Mouse (Mus musculus) erythroblast, embryonic 14.5 days (primary cell): ENCODE results near the gene Nav2. TPM values are rescaled to one million over a fixed set of nuclear protein-coding genes. Genes with fewer than 3 reads are reported as not detected.

Source experiments
- H3K27me3 ChIP-seq: 2 replicates; pipeline ENCODE4 v1.6.1; 2012; ENCODE audit warnings: inconsistent platforms; ENCODE audit not compliant: control insufficient read depth
- H3K36me3 ChIP-seq: 2 replicates; pipeline ENCODE4 v1.6.1; 2012; ENCODE audit warnings: mild to moderate bottlenecking, inconsistent platforms; ENCODE audit not compliant: control insufficient read depth
- H3K4me1 ChIP-seq: 2 replicates; pipeline ENCODE4 v1.6.1; 2012; ENCODE audit warnings: inconsistent platforms; ENCODE audit not compliant: control insufficient read depth
- H3K4me3 ChIP-seq: replicated peaks from 2 replicates; pipeline ENCODE3; 2012; ENCODE audit warnings: moderate library complexity, mild to moderate bottlenecking, inconsistent platforms
- H3K9me3 ChIP-seq: 2 replicates; pipeline ENCODE4 v1.6.1; 2012; ENCODE audit warnings: low read length, inconsistent platforms, mixed read lengths; ENCODE audit not compliant: control insufficient read depth
- GATA1 ChIP-seq: IDR thresholded peaks from 2 replicates; pipeline ENCODE4 v1.6.1; 2012; ENCODE audit warnings: low read length, inconsistent platforms, mixed read lengths
- TAL1 ChIP-seq: IDR thresholded peaks from 3 replicates; pipeline ENCODE4 v1.6.1; 2012; ENCODE audit warnings: low read length, inconsistent platforms, mixed read lengths
- polyA plus RNA-seq: library from polyadenylated mRNA; stranded (reverse); fragments of >175 nt; gene quantifications from 2 replicates; pipeline ENCODE4 v1.2.3, GENCODE M21; 2012

Gene Nav2
- polyA plus RNA-seq, 1 experiment = 0.11 TPM

GRCm38 (mm10) chr7:49134396-49134795 lies 225.9 kb downstream of the Nav2 start:
- no peak for TF ChIP-seq GATA1
- no peak for TF ChIP-seq TAL1
- H3K9me3 ChIP-seq = no peaks in the 10 kb centered on the region

GRCm38 (mm10) chr7:49139762-49140161 lies 231.2 kb downstream of the Nav2 start:
- Histone ChIP-seq H3K9me3 (no peaks in the 10 kb centered on the region), H3K4me3 (no peak overlapping the region), H3K36me3 (no peaks in the 10 kb centered on the region), H3K4me1 (no peaks in the 10 kb centered on the region), H3K27me3 (no peaks in the 10 kb centered on the region)
- no peak for TF ChIP-seq TAL1
- TF ChIP-seq GATA1 = no peak

More at GRCm38 (mm10) chr7:49134396-49134795, 225.9 kb downstream of the Nav2 start:
- no peaks in the 10 kb centered on the region for H3K36me3 ChIP-seq
- H3K4me1 ChIP-seq = no peaks in the 10 kb centered on the region
- no peaks in the 10 kb centered on the region for H3K27me3 ChIP-seq
- H3K4me3 ChIP-seq = no peak overlapping the region

GRCm38 (mm10) chr7:49143966-49144365 lies 235.4 kb downstream of the Nav2 start:
- Histone ChIP-seq H3K36me3 (no peaks in the 10 kb centered on the region), H3K4me1 (no peaks in the 10 kb centered on the region), H3K4me3 (no peak overlapping the region), H3K27me3 (no peaks in the 10 kb centered on the region), H3K9me3 (no peaks in the 10 kb centered on the region)
- TF ChIP-seq GATA1 = no peak
- no peak; the same call in 2 of the 3 replicates for TF ChIP-seq TAL1

GRCm38 (mm10) chr7:49145749-49146670 lies 237.5 kb downstream of the Nav2 start:
- Histone ChIP-seq H3K27me3 (no peaks in the 10 kb centered on the region), H3K4me3 (no peak overlapping the region), H3K9me3 (no peaks in the 10 kb centered on the region), H3K36me3 (no peaks in the 10 kb centered on the region), H3K4me1 (no peaks in the 10 kb centered on the region)
- TF ChIP-seq TAL1 = no peak
- TF ChIP-seq GATA1 = no peak

- H3K4me3 ChIP-seq = no peak overlapping the region
- H3K9me3 ChIP-seq = no peaks in the 10 kb centered on the region
- no peaks in the 10 kb centered on the region for H3K27me3 ChIP-seq
- H3K36me3 ChIP-seq = no peaks in the 10 kb centered on the region
- no peak for TF ChIP-seq GATA1
- TF ChIP-seq TAL1 = no peak
- H3K4me1 ChIP-seq = no peaks in the 10 kb centered on the region
Observed at GRCm38 (mm10) chr7:49152297-49152696, 243.8 kb downstream of the Nav2 start.

GRCm38 (mm10) chr7:49152713-49153112 lies 244.2 kb downstream of the Nav2 start:
- Histone ChIP-seq H3K4me3 (no peak overlapping the region), H3K27me3 (no peaks in the 10 kb centered on the region), H3K9me3 (no peaks in the 10 kb centered on the region), H3K4me1 (no peaks in the 10 kb centered on the region), H3K36me3 (no peaks in the 10 kb centered on the region)
- TF ChIP-seq TAL1 (no peak), GATA1 (no peak)

- no peak for TF ChIP-seq GATA1
- no peak for TF ChIP-seq TAL1
Observed at GRCm38 (mm10) chr7:49158641-49159381, 250.3 kb downstream of the Nav2 start.

GRCm38 (mm10) chr7:49159646-49160555 lies 251.4 kb downstream of the Nav2 start:
- TF ChIP-seq GATA1 (no peak), TAL1 (no peak)
- H3K27me3 ChIP-seq = no peaks in the 10 kb centered on the region
- H3K9me3 ChIP-seq = no peaks in the 10 kb centered on the region
- no peak overlapping the region for H3K4me3 ChIP-seq
- no peaks in the 10 kb centered on the region for H3K4me1 ChIP-seq
- no peaks in the 10 kb centered on the region for H3K36me3 ChIP-seq

More at GRCm38 (mm10) chr7:49158641-49159381, 250.3 kb downstream of the Nav2 start:
- Histone ChIP-seq H3K4me3 (no peak overlapping the region), H3K36me3 (no peaks in the 10 kb centered on the region), H3K27me3 (no peaks in the 10 kb centered on the region), H3K4me1 (no peaks in the 10 kb centered on the region), H3K9me3 (no peaks in the 10 kb centered on the region)
